Mouse (Mus musculus) c-Kit-positive CD71-negative TER-119-negative erythroid progenitor cells, embryonic 14.5 days (primary cell): ENCODE measurements at regions not wholly inside any gene's neighbourhood (a gene's known extent, or its start where the extent isn't known, plus 50 kb on each side); places are given as distances from the start of the nearest gene placed in this dataset.
A peak's percentile ranks its signal among the peaks of the same experiment; 100 is the strongest.
"Not testable (repeated sequence)": the region's sequence is repeated elsewhere in the genome, so short reads cannot be mapped to it uniquely, and the experiment has no call there.

Experiments
- DNase-seq: peaks from one replicate; pipeline ENCODE4 v3.0.0-alpha.2; 2013; ENCODE audit warnings: low read depth

DNA sequence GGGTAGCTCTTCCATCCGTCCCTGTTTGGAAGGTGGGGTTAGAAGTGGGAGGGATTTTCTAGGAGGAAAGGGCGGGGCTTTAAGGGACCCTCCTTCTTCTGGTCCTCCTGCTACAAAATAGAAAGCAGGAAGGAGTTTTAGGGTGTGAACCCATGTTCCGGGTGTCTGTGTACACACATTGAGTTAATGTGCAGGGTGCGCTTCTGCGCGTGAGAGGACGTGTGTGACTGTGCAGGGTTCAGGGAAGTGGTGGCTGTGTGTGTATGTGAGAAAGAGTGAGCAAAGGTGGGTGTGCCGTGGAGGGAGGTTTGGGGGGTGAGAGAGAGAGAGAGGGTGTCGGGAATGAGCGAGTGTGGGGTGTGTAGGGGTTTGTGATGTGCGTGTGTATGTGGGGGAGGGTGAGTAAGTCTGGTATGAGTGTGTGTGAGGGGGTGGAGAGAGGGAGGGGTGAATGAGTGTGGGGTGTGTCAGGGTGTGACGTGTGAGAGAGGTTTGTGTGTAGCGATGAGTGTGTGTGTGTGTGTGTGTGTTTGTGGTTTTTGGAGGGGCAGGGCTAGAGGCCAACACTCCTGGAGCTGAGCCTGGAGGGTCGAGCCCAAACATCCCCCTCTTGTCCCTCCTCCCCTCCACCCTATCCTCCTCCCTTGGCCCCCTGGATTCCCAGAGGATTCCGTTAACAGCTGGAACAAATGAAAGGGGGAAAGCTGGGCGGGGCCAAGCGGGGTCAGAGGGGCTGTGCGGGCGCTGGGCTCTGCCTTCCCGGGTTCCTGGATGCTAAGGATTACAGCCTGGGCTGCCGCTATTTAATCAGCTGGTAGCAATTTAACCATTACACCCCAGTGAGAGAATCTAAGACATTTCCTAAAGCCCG lies 95.3 kb upstream of the Med13l start:
- DNase-seq: no peak

DNA sequence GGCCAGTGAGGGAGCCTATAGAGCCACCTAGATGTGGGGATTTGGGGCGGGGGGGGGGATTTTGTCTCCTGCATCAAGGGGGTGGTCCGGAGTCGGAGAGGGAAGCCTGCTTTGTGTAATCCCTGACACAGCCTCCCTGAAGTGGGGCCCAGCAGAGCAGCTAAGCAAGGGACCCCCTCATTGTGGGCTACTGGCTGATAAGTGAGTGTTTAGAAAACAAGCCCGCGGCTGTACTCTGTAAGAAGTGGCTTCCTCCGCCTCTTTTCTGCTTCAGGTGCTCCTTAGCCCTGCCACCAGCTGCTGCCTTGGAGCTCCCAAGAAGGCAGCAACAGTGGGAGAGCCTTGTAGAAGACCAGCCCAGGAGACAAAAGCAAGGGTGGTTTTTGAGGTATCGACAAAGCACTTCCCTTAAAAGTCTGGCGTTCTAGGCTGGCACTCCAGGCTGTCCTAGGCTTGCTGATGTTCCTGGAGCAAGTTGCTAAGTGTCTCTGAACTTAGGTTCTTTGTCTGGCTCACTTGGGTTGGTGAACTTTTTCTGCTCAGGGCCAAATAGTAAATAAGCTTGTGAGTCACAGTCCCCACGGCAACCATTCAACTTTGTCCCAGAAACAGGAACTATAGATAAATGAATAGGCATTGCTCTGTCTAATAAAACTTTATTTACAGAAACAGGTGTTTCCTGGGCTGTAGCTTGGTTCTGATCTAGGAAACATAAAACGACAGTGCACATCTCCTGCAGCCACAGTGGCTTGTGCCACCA lies 94.3 kb upstream of the Med13l start:
- no peak for DNase-seq

DNA sequence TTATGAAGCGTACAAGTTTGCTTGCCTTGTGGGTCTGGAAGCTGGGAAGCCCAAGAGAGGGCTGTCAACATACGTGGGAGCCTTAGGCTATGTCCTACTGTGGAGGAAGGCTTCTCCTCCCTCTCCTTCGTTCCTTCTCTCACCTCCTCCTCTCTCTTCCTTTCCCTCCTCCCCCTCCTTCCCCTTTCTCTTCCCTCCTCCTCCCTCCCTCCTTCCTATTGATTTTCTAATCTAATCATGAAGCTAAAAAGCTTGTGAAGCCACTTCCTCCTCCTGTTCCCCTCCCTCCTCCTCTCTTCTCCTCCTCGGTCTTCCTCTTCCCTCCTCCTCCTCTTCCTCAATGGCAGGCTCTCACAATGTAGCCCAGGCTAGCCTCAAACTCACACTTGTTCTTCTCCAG lies 91.7 kb upstream of the Med13l start:
- no peak for DNase-seq

DNA sequence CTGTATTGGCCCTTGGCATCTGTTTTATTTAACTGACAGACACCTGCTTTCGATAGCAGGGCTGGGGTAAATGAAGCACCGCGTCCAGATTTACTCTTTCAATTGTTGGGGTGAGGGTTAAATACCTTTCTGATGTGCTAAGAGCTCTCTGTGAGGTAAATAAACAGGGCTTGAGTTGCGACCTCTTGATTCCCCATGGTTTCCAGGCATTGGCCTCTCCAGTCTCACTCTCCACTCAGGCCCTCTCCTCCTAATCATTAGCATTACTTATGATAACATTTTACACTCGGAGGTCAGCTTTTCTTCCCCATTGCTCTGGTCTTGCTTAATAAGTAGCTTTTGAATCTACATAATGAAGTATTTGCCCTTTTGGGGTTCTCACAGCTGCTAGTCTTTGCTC lies 88.9 kb upstream of the Med13l start:
- DNase-seq: no peak

DNA sequence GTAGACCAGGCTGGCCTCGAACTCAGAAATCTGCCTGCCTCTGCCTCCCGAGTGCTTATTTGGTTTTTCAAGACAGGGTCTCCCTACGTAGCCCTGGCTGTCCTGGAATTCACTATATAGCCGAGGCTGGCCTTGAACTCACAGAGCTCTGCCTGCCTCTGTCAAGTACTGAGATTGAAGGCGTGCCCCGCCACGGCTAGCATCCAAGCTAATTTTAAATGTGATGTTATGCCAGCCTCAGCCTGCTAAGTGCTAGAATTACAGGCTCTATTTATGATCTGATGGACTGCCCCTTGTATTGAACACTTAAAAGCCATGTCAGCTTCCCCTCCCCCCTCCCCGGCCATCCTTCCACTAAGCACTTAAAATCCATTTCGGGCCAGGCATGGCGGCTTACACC lies 88.2 kb upstream of the Med13l start:
- no peak for DNase-seq

DNA sequence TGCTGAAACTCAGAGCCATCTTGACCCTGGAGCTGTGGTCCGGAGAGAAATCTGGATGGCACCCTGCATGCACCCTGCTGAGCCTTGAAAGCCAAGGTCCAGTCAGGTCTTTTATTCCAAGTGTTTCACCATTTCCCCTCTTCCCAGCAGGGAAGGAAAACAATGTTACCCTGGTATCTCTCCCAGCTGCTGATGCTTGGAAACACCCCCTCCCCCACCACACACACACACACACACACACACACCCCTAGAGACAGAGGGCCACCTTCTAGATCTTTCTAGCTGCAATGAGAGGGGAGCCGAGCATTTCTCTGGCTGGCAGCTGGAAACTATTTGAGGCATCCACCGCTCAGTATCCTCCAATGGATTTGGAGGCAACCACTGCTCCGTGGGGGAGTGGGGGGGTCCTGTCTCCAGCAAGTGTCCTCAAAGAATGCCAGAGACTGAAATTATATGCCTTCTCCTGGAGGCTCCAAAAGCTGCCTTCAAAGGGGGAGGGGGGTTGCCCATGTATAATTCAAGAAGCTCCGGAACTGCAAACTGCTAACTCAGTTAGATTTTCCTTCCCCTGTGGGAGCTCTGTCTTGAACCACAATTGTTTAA lies 87.2 kb upstream of the Med13l start:
- DNase-seq: no peak

DNA sequence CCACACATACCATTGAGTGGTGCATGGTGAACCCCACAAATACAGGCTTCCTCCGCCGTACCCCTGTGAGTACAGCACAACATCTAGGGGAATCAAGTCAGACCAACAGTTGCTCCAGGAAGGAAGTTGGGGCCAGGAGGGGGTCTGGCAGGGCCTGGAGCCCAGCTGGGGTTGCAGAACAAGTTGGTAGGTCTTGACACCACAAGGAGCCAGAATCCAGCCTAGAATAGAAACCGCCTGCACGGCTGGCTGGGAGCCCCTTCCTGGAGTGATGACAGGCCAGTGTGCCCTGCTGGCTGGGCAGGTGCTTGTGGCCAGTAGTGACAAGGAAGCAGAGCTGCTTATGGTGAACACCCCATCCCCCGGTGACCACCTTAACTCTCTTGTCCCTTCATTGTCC lies 83.9 kb upstream of the Med13l start:
- no peak for DNase-seq

DNA sequence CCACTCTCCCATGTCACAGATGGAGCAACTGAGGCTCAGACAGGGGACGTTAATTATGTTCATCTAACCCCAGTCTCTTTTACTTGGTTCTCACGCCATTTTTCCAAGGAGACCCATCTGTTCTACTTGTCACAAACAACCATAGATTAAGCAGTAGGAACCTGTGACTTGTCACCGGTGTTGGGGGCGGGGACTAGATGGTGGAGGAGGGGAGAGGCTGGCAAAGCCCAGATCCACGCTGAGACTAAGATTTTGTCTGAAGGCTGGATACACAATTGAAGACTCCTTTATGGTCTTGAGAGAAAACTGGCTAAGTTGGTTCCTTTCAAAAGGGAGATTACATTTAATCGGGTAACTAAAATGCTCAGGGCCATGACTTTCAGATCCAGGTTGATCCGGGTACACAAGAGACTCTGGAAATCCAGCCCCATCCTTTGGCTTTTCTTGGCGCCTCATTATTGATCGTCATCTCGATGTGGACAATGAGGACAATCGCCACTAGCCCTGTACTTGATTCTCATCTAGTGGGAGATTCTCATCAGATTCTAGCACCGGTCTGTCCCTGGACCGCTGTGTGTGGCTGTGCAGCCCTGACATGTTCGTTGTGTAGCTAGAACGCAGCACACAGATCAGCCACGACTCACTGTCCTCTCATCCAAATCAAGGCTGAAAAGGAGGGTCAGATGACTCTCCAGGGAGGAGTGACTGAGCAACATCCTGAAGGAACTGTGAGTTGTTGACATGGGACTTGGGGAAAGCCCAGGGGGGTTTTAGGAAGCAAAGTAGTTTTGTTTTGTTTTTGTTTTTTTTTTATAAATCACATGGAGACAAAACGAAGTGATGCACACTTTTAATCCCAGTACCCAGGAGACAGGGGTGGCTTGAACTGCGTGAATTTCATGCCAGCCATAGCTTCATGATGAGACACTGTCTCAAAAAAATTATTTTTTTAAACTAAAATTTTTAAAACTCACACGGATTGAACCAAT lies 83.1 kb upstream of the Med13l start:
- DNase-seq: no peak

DNA sequence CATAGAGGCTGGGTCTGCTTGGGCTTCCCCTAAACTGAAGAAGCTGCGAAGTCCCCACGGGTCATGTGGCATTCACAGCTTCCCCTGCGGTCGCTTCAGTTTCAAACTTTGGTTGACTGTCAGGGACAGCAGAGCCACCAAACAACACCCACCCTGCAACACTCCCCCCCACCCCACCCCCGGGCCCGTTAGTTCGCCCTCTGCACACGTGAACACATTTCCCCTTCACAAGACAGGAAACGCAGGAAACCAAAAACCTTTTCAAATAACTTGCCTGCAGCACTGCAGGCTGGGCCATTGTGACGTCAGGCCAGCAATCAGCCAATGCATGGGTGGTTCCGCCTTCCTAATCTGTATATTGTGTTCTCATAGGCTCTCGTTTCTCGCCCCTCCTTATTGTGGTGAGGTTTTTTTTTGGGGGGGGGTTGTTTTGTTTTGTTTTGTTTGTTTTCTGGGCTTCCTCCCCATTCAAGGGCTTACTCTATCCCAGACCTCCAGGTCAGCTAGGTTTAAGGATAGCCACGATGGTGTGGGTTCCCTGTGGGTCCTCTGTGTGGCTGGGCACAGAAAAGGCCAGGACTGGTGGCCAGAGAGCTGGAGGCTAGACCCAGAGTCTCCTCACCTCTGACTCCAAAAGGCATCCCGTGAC lies 82.2 kb upstream of the Med13l start:
- DNase-seq: no peak

DNA sequence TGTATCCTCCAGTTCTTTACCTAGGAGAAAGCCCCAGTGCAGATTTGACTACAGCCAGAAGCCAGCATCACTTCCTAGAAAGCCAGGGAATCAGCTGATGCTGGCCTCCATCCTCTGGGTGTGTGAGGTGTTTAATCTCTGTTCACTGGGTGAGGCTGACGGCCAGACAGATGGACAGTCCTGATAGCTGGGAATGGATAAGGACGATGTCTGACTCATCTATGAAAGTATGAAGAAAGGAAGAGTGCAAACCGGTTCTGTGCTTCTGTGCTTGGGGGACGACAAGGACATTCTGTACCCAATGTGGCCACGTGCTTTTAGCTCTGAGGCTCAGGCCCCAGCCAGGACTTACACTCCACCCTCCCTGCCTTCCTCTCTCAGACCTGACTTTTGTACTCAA lies 80.5 kb upstream of the Med13l start:
- no peak for DNase-seq

DNA sequence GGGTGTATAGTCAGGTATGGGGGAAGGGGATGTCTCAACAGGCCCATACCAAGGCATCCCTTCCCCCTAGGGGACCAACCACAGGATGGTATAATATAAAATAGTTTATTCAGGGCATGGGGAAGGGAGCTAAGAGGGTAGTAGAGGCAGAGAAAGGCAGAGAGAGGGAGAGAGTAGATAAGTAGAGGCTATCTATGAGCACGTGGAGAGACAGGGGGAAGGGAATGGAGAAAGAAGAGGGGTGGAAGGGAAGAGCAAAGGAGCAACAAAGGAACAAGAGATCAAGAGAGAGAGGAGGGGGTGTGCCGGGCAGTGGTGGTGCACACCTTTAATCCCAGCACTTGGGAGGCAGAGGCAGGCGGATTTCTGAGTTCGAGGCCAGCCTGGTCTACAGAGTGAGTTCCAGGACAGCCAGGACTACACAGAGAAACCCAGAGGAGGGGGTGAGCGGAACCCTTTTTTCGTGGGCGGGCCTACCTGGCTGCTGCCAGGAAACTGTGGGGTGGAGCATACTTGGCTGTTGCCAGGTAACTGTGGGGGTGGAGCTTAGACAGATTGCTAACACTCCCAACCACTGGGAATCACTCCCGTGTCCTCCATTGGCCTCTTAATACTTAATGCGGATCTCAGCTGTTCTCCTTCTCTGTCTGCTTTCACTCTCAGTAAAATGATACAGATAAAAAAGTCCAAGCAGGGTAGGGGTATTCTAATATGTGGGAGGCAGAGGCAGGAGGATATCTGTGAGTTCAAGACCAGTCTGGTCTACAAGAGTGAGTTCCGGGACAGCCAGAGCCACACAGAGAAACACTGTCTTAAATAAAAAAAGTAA lies 79.3 kb upstream of the Med13l start:
- no peak for DNase-seq

DNA sequence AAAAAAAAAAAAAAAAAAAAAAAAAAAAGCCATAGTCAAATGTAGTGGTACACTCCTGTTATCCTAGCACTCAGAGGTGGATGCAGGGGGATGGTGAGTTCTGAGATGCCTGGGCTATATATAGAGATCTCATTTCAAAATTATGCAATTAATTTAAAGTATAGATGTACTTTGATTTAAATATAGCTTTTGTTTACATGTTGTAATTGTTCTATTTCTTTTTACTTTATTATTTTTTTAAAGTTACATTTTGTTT lies 78.8 kb upstream of the Med13l start:
- DNase-seq: no peak

DNA sequence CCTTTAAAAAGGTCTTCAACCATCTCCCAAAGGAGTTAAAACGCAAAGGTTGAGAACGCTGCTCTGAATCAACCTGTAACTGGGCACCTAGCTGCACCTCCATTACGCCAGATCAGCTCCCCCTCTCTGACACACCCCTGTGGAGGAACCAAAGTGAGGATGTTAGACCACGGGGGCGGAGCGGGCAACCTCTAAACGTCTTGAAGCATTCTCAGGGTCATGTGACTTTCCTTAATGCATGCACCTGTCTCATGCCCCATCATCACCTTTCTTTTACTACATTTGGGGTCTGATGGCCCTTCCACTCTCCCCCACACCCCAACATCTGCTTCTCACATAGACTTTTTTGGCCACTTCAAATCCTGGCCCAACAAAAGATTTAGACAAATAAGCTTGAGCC lies 77.9 kb upstream of the Med13l start:
- DNase-seq: no peak

DNA sequence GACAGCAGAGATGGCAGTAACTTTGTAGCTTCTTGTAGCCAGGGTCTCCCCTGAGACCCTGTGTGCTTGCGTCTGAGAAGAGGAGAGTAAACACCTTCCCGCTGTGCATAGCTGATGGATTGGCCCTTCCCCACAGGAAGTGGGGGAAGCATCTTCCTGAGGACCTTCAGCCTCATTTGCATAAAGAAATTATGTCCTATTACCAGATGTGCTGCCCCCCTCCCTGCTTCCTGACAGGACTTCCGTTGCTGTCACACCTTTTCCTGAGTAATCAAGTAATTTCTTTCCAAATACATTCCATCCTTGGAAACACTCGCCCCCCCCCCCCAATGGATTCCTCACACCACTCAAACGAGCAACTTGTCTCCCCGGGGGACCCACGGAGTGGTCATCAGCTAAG lies 77.5 kb upstream of the Med13l start:
- no peak for DNase-seq

DNA sequence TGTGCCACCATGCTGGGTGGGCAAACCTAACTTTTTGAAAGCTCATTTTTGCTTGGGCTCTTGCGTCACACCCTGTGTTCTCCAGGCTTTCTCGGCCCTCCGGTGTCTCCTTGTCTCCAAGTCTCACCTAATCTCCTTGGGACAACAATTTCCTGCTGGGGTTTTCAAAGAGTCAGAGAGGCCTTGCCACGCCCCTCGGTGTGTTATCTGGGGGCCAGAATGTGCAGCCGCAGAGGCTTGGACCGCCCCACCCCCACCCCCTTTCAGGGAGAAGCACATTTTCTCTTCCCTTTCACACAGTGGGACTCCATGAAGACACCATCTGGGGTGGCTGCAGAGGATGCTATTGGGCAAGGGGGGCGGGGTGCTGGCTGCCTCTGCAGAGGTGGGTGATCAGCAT lies 76.9 kb upstream of the Med13l start:
- peak; percentile 82 for DNase-seq

DNA sequence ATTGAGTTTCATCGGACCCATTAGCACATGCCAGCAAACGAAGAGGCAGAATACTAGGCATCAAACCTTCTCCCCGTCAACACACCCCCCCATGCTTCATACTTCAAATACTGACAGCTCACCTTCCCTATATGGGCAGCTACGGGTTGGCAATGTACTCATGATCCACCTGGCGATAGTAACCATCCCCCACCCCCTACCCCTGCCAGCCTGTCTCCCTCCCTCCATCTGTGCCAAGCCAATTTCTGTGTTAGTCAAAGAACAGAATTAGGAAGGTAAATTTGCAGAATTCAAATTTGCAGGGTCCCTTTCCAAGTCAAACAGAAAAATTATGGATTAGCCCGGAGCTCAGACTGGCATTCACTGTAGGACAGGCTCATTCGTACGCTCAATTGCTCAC lies 75.3 kb upstream of the Med13l start:
- DNase-seq: no peak

DNA sequence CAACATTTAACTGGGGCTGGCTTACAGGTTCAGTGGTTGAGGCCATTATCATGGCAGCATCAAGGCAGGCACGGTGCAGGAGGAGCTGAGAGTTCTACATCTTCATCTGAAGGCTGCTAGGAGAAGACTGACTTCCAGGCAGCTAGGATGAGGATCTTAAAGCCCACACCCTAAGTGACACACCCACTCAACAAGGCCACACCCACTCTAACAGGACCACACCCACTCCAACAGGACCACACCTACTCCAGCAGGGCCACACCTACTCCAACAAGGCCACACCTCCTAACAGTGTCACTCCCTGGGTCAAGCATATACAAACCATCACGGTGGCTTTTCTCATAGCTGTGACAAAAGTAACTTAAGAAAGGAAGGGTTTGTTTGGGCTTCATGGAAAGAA lies 68.0 kb upstream of the Med13l start:
- not testable (repeated sequence) for DNase-seq

DNA sequence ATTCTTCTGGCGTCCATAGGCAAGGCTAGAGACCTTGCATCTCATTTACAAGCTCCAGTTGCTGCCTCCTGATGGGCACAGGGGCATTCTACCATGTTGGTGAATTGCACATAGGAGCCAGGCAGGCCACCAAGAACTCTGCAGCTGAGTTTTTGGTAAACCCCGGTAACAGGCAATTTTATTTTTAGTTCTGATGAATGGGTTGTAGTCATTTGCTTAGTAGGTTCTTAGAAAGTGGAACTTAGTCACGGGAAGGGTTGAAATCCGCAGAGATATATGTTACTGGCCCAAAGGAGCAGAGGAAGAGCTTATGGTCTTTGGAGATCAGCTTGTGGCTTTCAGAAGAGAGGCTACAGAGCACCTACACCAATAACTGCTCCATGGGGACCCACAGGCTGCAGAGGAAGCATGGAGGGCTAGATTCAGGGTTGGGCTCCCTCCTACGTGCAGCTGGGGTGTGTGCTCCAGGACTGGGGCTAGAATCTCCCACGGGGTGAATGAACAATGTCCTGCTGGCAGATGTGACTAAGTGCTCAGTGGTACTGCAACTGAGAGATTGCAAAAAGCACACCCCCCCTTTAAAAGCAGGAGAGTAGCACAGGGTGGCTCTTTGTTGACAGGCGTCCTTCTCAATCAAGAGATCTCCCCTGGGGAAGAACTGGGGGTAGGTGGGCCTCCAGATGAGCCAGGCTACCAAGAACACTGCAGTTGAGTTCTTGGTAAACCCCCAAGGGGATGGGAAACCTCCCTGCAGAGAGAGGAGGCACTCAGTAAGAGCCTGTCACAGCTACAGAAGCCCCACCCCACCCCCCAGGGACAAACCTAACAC lies 65.6 kb upstream of the Med13l start:
- DNase-seq: no peak

DNA sequence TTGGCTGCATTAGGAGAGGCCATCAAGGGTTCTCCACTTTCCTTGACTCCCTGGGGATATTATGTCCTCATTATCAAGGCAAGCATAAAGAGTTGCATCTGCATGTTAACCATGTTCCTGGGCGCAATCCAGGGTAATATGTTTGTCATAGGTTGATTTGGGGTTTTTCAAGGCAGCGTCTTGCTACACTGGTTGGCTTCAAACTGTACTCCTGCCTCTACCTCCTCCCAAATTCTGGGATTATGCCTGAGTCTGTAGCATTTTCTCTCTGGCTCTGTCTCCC lies 65.1 kb upstream of the Med13l start:
- DNase-seq: no peak

DNA sequence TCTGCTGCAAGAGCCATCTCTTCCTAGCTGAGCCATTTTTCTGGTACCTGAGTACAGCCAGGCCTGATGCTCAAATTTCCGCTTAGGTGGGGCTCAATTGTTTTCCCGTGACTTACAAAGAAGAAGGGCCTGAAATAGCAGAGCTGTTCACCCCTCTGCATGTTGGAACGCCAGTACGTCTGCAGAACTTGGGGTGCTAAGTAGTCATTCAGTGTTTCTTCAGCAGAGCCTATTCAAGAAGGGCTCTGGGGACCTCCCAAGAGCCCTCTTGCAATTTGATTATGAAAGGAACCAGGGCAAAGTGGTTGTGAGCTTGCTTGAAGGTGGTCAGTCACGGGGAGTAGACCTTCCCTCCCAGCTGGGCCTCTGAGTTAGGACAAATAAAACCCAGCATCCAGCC lies 58.9 kb upstream of the Med13l start:
- DNase-seq: no peak
